Mouse (Mus musculus) heart, adult 2 months (tissue): ENCODE results near the gene Myl7. TPM values are rescaled to one million over a fixed set of nuclear protein-coding genes. Genes with fewer than 3 reads are reported as not detected.

Experiments
- DNase-seq, 2 experiments: peaks; one replicate each; pipeline ENCODE4 v3.0.0; 2021
- H3K27ac ChIP-seq: fragments of 200-600 bp; 2 replicates; pipeline ENCODE4 v1.8.1; 2022
- H3K27me3 ChIP-seq: fragments of 200-500 bp; 2 replicates; pipeline ENCODE4 v1.6.1; 2012; ENCODE audit warnings: mild to moderate bottlenecking, low read length, inconsistent platforms, mixed read lengths; ENCODE audit not compliant: control insufficient read depth, insufficient read depth
- H3K36me3 ChIP-seq: fragments of 200-500 bp; 2 replicates; pipeline ENCODE4 v1.6.1; 2012; ENCODE audit warnings: low read length, inconsistent platforms; ENCODE audit not compliant: control insufficient read depth, insufficient read depth
- H3K4me1 ChIP-seq: fragments of 200-500 bp; 2 replicates; pipeline ENCODE4 v1.6.1; 2011; ENCODE audit warnings: low read length; ENCODE audit not compliant: control insufficient read depth, insufficient read depth
- H3K4me3 ChIP-seq: fragments of 200-600 bp; 2 replicates; pipeline ENCODE4 v1.8.1; 2022
- H3K79me2 ChIP-seq: fragments of 200-500 bp; replicated peaks from 2 replicates; pipeline ENCODE4 v1.6.1; 2012; ENCODE audit warnings: mild to moderate bottlenecking, inconsistent platforms, low read length, moderate library complexity, mixed read lengths; ENCODE audit not compliant: control insufficient read depth, insufficient read depth
- H3K9ac ChIP-seq: fragments of 200-500 bp; 2 replicates; pipeline ENCODE4 v1.6.1; 2012; ENCODE audit warnings: low read depth, mild to moderate bottlenecking, control low read depth, inconsistent platforms, low read length, mixed read lengths
- CTCF ChIP-seq: fragments of 200-600 bp; IDR thresholded peaks from 2 replicates; pipeline ENCODE4 v1.8.1; 2022; ENCODE audit warnings: antibody characterized with exemption, mild to moderate bottlenecking, moderate library complexity
- EP300 ChIP-seq: fragments of 200-500 bp; IDR thresholded peaks from 2 replicates; pipeline ENCODE4 v1.6.1; 2011; ENCODE audit warnings: low read depth, low read length, control low read depth; ENCODE audit not compliant: insufficient read depth
- POLR2A ChIP-seq: fragments of 200-500 bp; IDR thresholded peaks from 2 replicates; pipeline ENCODE4 v1.6.1; 2011; ENCODE audit warnings: mild to moderate bottlenecking, low read depth, low read length, control low read depth; ENCODE audit not compliant: insufficient read depth
- WGBS: fragments of 180-500 bp; shearing (Covaris S2); methylation state at CpG from one replicate; pipeline ENCODE4 v1.1.7; 2018; 5-methylcytosine and 5-hydroxymethylcytosine counted together
- intact Hi-C: fragments of 180-260 bp; cut with DNase I; formaldehyde crosslinking; loops from one replicate; pipeline ENCODE4 v1.15.1; 2025
- polyA plus RNA-seq: library from polyadenylated mRNA; depleted of rRNA; stranded (reverse); fragments of >200 nt; gene quantifications from 2 replicates; pipeline ENCODE4 v1.2.3, GENCODE M21; 2012
- total RNA-seq, 2 experiments: library from RNA; stranded (reverse); gene quantifications; 2 replicates each; pipeline ENCODE4 v1.2.3; 2021

Myl7 gene
- total and polyA plus RNA-seq, 3 experiments, result 463 to 1,658 (median 551) TPM

DNA sequence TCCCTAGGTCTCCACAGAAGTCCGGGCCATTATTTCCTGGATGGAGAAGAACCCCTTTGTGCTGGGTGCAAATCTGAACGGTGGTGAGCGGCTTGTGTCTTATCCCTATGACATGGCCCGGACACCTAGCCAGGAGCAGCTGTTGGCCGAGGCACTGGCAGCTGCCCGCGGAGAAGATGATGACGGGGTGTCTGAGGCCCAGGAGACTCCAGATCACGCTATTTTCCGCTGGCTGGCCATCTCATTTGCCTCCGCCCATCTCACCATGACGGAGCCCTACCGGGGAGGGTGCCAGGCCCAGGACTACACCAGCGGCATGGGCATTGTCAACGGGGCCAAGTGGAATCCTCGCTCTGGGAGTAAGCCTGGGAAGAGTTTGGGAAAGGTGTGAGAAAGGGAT is 28.5 kb downstream of the Myl7 start:
- 81% methylated on average over 16 of the region's 16 CpGs for WGBS
- no peak for DNase-seq
- no peak for TF ChIP-seq EP300
- TF ChIP-seq POLR2A, result no peak
- no peak for TF ChIP-seq CTCF

GRCm38 (mm10) chr11:5869331-5869730 is 29.3 kb downstream of the Myl7 start:
- Histone ChIP-seq H3K27me3 (no peaks in the 10 kb centered on the region), H3K9ac (no peak overlapping the region), H3K79me2 (no peaks in the 10 kb centered on the region), H3K4me3 (no peak overlapping the region), H3K27ac (no peak overlapping the region), H3K4me1 (no peaks in the 10 kb centered on the region), H3K36me3 (no peaks in the 10 kb centered on the region)
- DNase-seq, result no peak
- WGBS, result 96% methylated on average over 16 of the region's 16 CpGs
- intact Hi-C loops, result no loop called here
- no peak for TF ChIP-seq EP300
- TF ChIP-seq POLR2A, result no peak
- no peak for TF ChIP-seq CTCF

More for the DNA sequence above, 28.5 kb downstream of the Myl7 start:
- Histone ChIP-seq H3K4me3 (no peak overlapping the region), H3K4me1 (no peaks in the 10 kb centered on the region), H3K27me3 (no peaks in the 10 kb centered on the region), H3K79me2 (no peaks in the 10 kb centered on the region), H3K27ac (no peak overlapping the region), H3K9ac (no peak overlapping the region), H3K36me3 (no peaks in the 10 kb centered on the region)
- intact Hi-C loops, result no loop called here

DNA sequence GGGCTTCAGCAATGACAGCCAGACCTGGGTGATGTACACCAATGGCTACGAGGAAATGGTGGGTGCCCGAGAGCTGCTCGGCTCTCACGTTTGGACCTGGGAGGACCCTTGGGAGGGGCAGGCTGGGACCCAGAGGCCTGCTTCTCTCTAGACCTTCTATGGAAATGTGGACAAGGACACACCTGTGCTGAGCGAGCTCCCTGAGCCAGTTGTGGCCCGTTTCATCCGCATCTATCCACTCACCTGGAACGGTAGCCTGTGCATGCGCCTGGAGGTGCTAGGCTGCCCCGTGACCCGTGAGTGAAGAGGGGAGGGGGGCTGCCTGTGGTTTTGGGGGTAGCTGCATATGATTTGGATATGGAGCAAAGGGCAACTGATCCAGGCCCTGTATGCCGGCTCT is 30.3 kb downstream of the Myl7 start:
- no peak for DNase-seq
- H3K27me3 ChIP-seq, result no peaks in the 10 kb centered on the region
- TF ChIP-seq POLR2A, result no peak
- no peak for TF ChIP-seq CTCF
- no peak for TF ChIP-seq EP300
- intact Hi-C loops, result no loop called here
- H3K9ac ChIP-seq, result no peak overlapping the region
- no peak overlapping the region for H3K4me3 ChIP-seq
- H3K36me3 ChIP-seq, result no peaks in the 10 kb centered on the region
- 92% methylated on average over 12 of the region's 12 CpGs for WGBS
- H3K79me2 ChIP-seq, result no peaks in the 10 kb centered on the region
- H3K27ac ChIP-seq, result no peak overlapping the region
- no peaks in the 10 kb centered on the region for H3K4me1 ChIP-seq

DNA sequence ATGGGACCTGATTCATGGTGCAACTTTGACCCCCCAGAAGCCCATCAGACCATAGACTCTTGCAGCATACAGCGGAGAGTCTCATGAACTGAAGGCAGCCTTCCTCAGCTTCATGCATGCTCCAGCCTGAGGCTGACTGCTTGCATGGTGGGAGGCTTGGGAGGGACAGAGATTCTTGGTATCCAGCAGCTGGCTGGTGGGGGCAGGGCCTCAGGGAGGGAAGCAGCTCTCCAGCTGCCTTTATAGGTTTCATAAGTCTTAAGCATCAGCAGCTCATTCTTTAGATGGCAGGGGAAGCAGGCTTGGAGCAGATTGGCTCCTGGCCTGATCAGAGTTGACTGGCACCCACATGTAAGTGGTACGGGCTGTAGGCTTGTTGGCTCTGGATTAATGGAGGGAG is 31.4 kb downstream of the Myl7 start:
- TF ChIP-seq EP300 (no peak), CTCF (no peak), POLR2A (no peak)
- no peaks in the 10 kb centered on the region for H3K4me1 ChIP-seq
- WGBS, result 87% methylated on average over 2 of the region's 2 CpGs

GRCm38 (mm10) chr11:5862394-5863105 is 36.0 kb downstream of the Myl7 start:
- no peaks in the 10 kb centered on the region for H3K27me3 ChIP-seq
- DNase-seq, result peak in 1 of 2 experiments; percentile 29
- H3K9ac ChIP-seq, result peak overlapping the region; percentile 45
- whole genome bisulfite sequencing, result 33% methylated on average over 15 of the region's 15 CpGs
- H3K79me2 ChIP-seq, result no peaks in the 10 kb centered on the region
- TF ChIP-seq POLR2A (no peak), EP300 (0 out of 2 replicates have a peak, but pooled peaks have one; percentile 10)
- no peak overlapping the region for H3K27ac ChIP-seq
- H3K36me3 ChIP-seq, result no peaks in the 10 kb centered on the region
- H3K4me3 ChIP-seq, result peak overlapping the region; percentile 55
- peaks cover 3% of the 10 kb centered on the region for H3K4me1 ChIP-seq
- intact Hi-C loops, result no loop called here

More for the DNA sequence above, 31.4 kb downstream of the Myl7 start:
- Histone ChIP-seq H3K36me3 (no peaks in the 10 kb centered on the region), H3K4me3 (no peak overlapping the region), H3K79me2 (no peaks in the 10 kb centered on the region), H3K27me3 (no peaks in the 10 kb centered on the region), H3K9ac (no peak overlapping the region), H3K27ac (no peak overlapping the region)
- intact Hi-C loops, result no loop called here
- DNase-seq, result no peak

DNA sequence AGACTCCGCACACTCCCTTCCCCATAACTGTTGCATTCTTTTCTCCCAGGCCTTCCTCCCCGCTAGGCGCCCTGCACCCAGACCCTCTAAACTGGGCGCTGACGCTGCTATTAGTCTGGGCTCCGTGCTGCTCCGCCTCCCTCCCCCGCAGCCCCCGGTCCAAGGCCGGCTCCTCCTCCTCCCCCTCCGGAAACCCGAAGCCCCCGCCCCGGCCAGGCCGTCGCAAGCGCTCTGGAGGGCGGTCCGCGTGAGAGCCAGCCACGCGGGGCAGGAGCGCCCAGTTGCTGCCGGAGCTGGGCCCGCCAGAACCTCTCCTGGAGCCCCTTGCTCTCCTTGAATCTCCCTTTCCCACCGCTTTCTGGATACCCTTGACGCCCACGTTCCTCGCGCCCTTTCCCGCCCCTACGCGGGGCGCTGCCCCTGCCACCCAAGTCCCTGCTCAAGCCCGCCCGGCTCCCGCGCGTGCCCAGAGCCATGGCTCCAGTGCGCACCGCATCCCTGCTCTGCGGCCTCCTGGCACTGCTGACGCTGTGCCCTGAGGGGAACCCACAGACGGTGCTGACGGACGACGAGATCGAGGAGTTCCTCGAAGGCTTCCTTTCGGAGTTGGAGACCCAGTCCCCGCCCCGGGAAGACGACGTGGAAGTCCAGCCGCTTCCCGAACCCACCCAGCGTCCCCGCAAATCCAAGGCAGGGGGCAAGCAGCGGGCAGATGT is 36.7 kb downstream of the Myl7 start, which contains the start of gene Aebp1:
Gene Aebp1 (plus strand): TSS at position 270 of the 716 bp plus-strand sequence.
- H3K27me3 ChIP-seq, result no peaks in the 10 kb centered on the region
- no peaks in the 10 kb centered on the region for H3K36me3 ChIP-seq
- H3K4me1 ChIP-seq, result peaks cover 3% of the 10 kb centered on the region
- peak; percentile 75 for DNase-seq
- H3K9ac ChIP-seq, result peak within 1 kb of the TSS; percentile 53
- peak within 1 kb of the TSS; percentile 55 for H3K4me3 ChIP-seq
- intact Hi-C loops, result no loop called here
- H3K27ac ChIP-seq, result peak within 1 kb of the TSS; percentile 41
- H3K79me2 ChIP-seq, result no peaks in the 10 kb centered on the region
- 1% methylated on average over 58 of the region's 59 CpGs for WGBS
- TF ChIP-seq EP300 (no peak), POLR2A (peak; percentile 70)
